ENCODE assay signal across 10 mouse cellular contexts in the genomic region with DNA sequence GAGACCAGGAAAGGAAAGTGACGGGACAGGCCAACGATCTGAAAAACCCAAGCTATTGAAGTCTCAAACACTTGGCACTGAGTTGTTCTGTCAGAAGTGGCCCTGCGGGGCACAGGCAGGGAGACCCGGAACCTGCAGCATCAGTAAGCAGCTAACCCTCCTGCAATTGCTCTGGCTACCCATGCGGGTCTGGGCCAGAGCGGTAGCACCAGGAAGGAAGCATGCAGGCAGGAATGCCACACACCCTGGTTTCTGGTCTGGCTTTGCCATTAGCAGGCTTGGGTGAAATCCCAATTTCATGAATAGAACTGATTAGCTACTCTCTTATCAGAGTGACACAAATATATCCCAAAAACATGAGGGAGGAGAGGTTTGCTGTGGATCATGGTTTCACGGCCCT. TPM values are rescaled to one million over a fixed set of nuclear protein-coding genes. Genes with fewer than 3 reads are reported as not detected.
DNase-seq lines count a peak whose midpoint lies in the region; ATAC-seq and TF ChIP-seq lines count a peak whose summit lies in the region.
"Had no signal": no experiment of that assay in that cellular context is flagged by ENCODE, and none has a peak within 500 bp of the region (broad histone marks: within the 10 kb centered on the region; RNA-seq: fewer than 3 reads in every experiment).

No protein-coding gene starts in this region.

- peak; percentile 45 to 59 for DNase-seq in heart, adult 18-20 months
- DNase-seq in heart, postnatal 25 days (ENCODE audit: low spot score), result no peak
- peak; percentile 16 for DNase-seq in 416B (ENCODE audit: low read depth)
- DNase-seq in heart, postnatal 10 days, result peak; percentile 42 to 47
- no peak for DNase-seq in right cerebral cortex, adult 2 months (ENCODE audit: low spot score in 2 of 2)
- no peak for DNase-seq in ovary, postnatal 14 days (ENCODE audit: low spot score)
- DNase-seq: cerebellum, adult 9-10 months; kidney, adult 11 months had no signal

- peaks cover 4% of the 10 kb centered on the region for H3K4me1 ChIP-seq in embryonic fibroblast, embryonic 13.5 days (ENCODE audit: control insufficient read depth, insufficient read depth, low read length)

- H3K27ac ChIP-seq in embryonic fibroblast, embryonic 13.5 days (ENCODE audit: insufficient read depth, low read length), result 0 out of 2 replicates have a peak overlapping the region, but pooled peaks have one; percentile 9

- no peak for TF ChIP-seq CTCF in embryonic fibroblast, embryonic 13.5 days (IDR thresholded peaks at IDR 0.05; ENCODE audit: borderline replicate concordance, insufficient read depth, low read length)

- intact Hi-C loops in heart, postnatal 25 days (cut with DNase I), result loop anchor here (10.0 kb wide), 1 partner anchor 657 kb away; no protein-coding TSS in a partner anchor
- intact Hi-C loops in heart, postnatal 10 days (cut with DNase I), result no loop called here

- no peak for TF ChIP-seq POLR2A in embryonic fibroblast, embryonic 13.5 days (IDR thresholded peaks at IDR 0.05; ENCODE audit: low read depth, low read length)

- ATAC-seq in inflammation-experienced regulatory T-cells, adult 6 months, result no peak

- H3K4me3 ChIP-seq in embryonic fibroblast, embryonic 13.5 days (ENCODE audit: insufficient read depth, low read length), result no peak overlapping the region

RNA-seq across cellular contexts. Expression of a gene that starts 30.5 kb away (rescaled TPM):
- total RNA-seq in heart, adult 18-20 months (2021), result 100 to 1,000 TPM; 112 to 122 TPM
- total RNA-seq in heart, postnatal 25 days (2021), result 10 to 100 TPM; 37.9 to 54.5 TPM
- polyA plus RNA-seq in embryonic fibroblast, embryonic 13.5 days (2011; ENCODE audit: insufficient read length, low read depth, missing spikeins), result 3.1 and 7.1 TPM in 2 replicates
- 10 to 100 TPM; 51.6 to 57.6 TPM for total RNA-seq in heart, postnatal 10 days (2021)
- 10 to 100 TPM; 31.1 to 35.0 (median 32.7) TPM for polyA plus RNA-seq in inflammation-experienced regulatory T-cells, adult 6 months (2017; shearing (Covaris generic))

RNA-seq across cellular contexts. Expression of a gene that starts 58.6 kb away (rescaled TPM):
- 10 to 100 TPM; 10.7 to 11.4 TPM for total RNA-seq in heart, adult 18-20 months (2021)
- total RNA-seq in heart, postnatal 25 days (2021), result 10 to 100 TPM in 1 of 2 experiments, 1 to 10 TPM in 1; 10.0 to 10.6 TPM
- 19.8 and 20.5 TPM in 2 replicates for polyA plus RNA-seq in embryonic fibroblast, embryonic 13.5 days (2011; ENCODE audit: insufficient read length, low read depth, missing spikeins)
- 10 to 100 TPM; 12.2 to 18.1 TPM for total RNA-seq in heart, postnatal 10 days (2021)
- 10 to 100 TPM; 55.1 to 68.9 (median 63.2) TPM for polyA plus RNA-seq in inflammation-experienced regulatory T-cells, adult 6 months (2017; shearing (Covaris generic))

Comparison
In these comparisons a context has a peak if more than half of its experiments do, and no peak if none do; other contexts are left out.
1. DNase-seq: peak in heart, adult 18-20 months (2 of 2), 416B (single experiment) and heart, postnatal 10 days (2 of 2); none in heart, postnatal 25 days (single experiment), right cerebral cortex, adult 2 months (0 of 2) and ovary, postnatal 14 days (single experiment).